Comparison of ENCODE assay signal across 24 mouse cellular contexts in the genomic region with DNA sequence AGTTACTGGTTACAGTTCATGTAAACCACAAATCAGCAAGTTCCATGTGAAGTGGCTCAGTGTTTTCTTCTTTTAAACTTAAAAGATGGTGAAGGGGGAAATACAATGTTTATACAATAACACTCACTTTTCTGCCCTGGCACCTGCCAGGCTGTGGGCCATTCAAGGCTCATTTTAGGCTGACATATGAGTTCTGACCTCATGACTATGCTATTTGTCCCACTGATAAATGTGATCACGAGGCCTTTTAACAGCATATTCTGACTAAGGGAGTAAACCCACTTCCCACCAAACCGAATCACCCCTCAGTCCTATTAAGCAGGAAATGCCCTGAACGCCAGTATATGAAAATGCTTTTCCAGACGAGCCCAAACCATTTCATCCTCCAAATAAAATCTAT. TPM values are rescaled to one million over a fixed set of nuclear protein-coding genes. Genes with fewer than 3 reads are reported as not detected.
DNase-seq lines count a peak whose midpoint lies in the region; ATAC-seq and TF ChIP-seq lines count a peak whose summit lies in the region.
"Had no signal": no experiment of that assay in that cellular context is flagged by ENCODE, and none has a peak within 500 bp of the region (broad histone marks: within the 10 kb centered on the region; RNA-seq: fewer than 3 reads in every experiment).

No protein-coding gene starts in this region.

- H3K4me2 ChIP-seq in forebrain, embryonic 12.5 days: no peak overlapping the region
- no peak overlapping the region for H3K4me2 ChIP-seq in forebrain, postnatal 0 days (ENCODE audit: low read depth)
- H3K4me2 ChIP-seq in hindbrain, embryonic 12.5 days (replicated peaks): no peak overlapping the region
- H3K4me2 ChIP-seq in hindbrain, embryonic 11.5 days (replicated peaks; ENCODE audit: low read depth, low read length): no peak overlapping the region
- H3K4me2 ChIP-seq in forebrain, embryonic 16.5 days (ENCODE audit: low read length): no peak overlapping the region
- H3K4me2 ChIP-seq: limb, embryonic 12.5 days; liver, embryonic 11.5 days had no signal

- no peaks in the 10 kb centered on the region for H3K9me3 ChIP-seq in forebrain, embryonic 12.5 days
- no peaks in the 10 kb centered on the region for H3K9me3 ChIP-seq in forebrain, postnatal 0 days (ENCODE audit: low read length)
- no peaks in the 10 kb centered on the region for H3K9me3 ChIP-seq in hindbrain, embryonic 12.5 days (replicated peaks)
- no peaks in the 10 kb centered on the region for H3K9me3 ChIP-seq in hindbrain, embryonic 11.5 days (ENCODE audit: control insufficient read depth, low read length)
- no peaks in the 10 kb centered on the region for H3K9me3 ChIP-seq in forebrain, embryonic 16.5 days (ENCODE audit: control insufficient read depth, low read length)
- H3K9me3 ChIP-seq: limb, embryonic 12.5 days; midbrain, embryonic 10.5 days had no signal

- 0 out of 2 replicates have a peak, but pooled peaks cover 4% of the 10 kb centered on the region for H3K36me3 ChIP-seq in forebrain, embryonic 12.5 days (replicated peaks)
- no peaks in the 10 kb centered on the region for H3K36me3 ChIP-seq in forebrain, postnatal 0 days (ENCODE audit: insufficient read depth)
- H3K36me3 ChIP-seq in hindbrain, embryonic 12.5 days: no peaks in the 10 kb centered on the region
- no peaks in the 10 kb centered on the region for H3K36me3 ChIP-seq in hindbrain, embryonic 11.5 days (ENCODE audit: control insufficient read depth, insufficient read depth, low read length)
- H3K36me3 ChIP-seq in forebrain, embryonic 16.5 days (ENCODE audit: control insufficient read depth, insufficient read depth): no peaks in the 10 kb centered on the region

- no peak overlapping the region for H3K9ac ChIP-seq in forebrain, embryonic 12.5 days
- H3K9ac ChIP-seq in forebrain, postnatal 0 days: no peak overlapping the region
- no peak overlapping the region for H3K9ac ChIP-seq in hindbrain, embryonic 12.5 days
- no peak overlapping the region for H3K9ac ChIP-seq in hindbrain, embryonic 11.5 days (ENCODE audit: low read depth, low read length)
- H3K9ac ChIP-seq in forebrain, embryonic 16.5 days (replicated peaks; ENCODE audit: low read depth, low read length): no peak overlapping the region
- H3K9ac ChIP-seq: limb, embryonic 12.5 days; liver, postnatal 0 days had no signal

- H3K27ac ChIP-seq in forebrain, embryonic 12.5 days: peak overlapping the region; percentile 36; the same call in 1 of the 2 replicates
- H3K27ac ChIP-seq in forebrain, postnatal 0 days (ENCODE audit: low read depth, low read length): no peak overlapping the region
- 0 out of 2 replicates have a peak overlapping the region, but pooled peaks have one; percentile 30 for H3K27ac ChIP-seq in hindbrain, embryonic 12.5 days
- no peak overlapping the region for H3K27ac ChIP-seq in hindbrain, embryonic 11.5 days (ENCODE audit: low read depth, low read length)
- no peak overlapping the region for H3K27ac ChIP-seq in forebrain, embryonic 16.5 days (ENCODE audit: low read length)
- H3K27ac ChIP-seq: kidney, postnatal 0 days; limb, embryonic 12.5 days; midbrain, embryonic 10.5 days; stomach, postnatal 0 days had no signal

- no peak overlapping the region for H3K4me3 ChIP-seq in forebrain, embryonic 12.5 days (replicated peaks)
- no peak overlapping the region for H3K4me3 ChIP-seq in forebrain, postnatal 0 days (ENCODE audit: low read depth, low read length)
- H3K4me3 ChIP-seq in hindbrain, embryonic 12.5 days: no peak overlapping the region
- H3K4me3 ChIP-seq in hindbrain, embryonic 11.5 days (ENCODE audit: low read depth, low read length): no peak overlapping the region
- no peak overlapping the region for H3K4me3 ChIP-seq in forebrain, embryonic 16.5 days (replicated peaks; ENCODE audit: low read length)
- H3K4me3 ChIP-seq: limb, embryonic 12.5 days; midbrain, embryonic 10.5 days; myocyte had no signal

- no peak for TF ChIP-seq CTCF in forebrain, postnatal 0 days (IDR thresholded peaks at IDR 0.05; ENCODE audit: low read depth)

- whole genome bisulfite sequencing in forebrain, embryonic 12.5 days: 60% methylated on average over 4 of the region's 4 CpGs
- 26% methylated on average over 4 of the region's 4 CpGs for WGBS in forebrain, postnatal 0 days
- WGBS in hindbrain, embryonic 12.5 days: 74% methylated on average over 4 of the region's 4 CpGs
- 83% methylated on average over 4 of the region's 4 CpGs for WGBS in hindbrain, embryonic 11.5 days
- 26% methylated on average over 4 of the region's 4 CpGs for whole genome bisulfite sequencing in forebrain, embryonic 16.5 days

- intact Hi-C loops in left cerebral cortex, postnatal 36 days (cut with DNase I): no loop called here

- peaks cover 38% of the 10 kb centered on the region for H3K4me1 ChIP-seq in forebrain, embryonic 12.5 days
- peaks cover 4% of the 10 kb centered on the region; the same call in 1 of the 2 replicates for H3K4me1 ChIP-seq in forebrain, postnatal 0 days (ENCODE audit: insufficient read depth)
- H3K4me1 ChIP-seq in hindbrain, embryonic 12.5 days: peaks cover 29% of the 10 kb centered on the region
- no peaks in the 10 kb centered on the region; the same call in 1 of the 2 replicates for H3K4me1 ChIP-seq in hindbrain, embryonic 11.5 days (replicated peaks; ENCODE audit: control insufficient read depth, insufficient read depth, low read length)
- peaks cover 22% of the 10 kb centered on the region for H3K4me1 ChIP-seq in forebrain, embryonic 16.5 days (replicated peaks; ENCODE audit: control insufficient read depth, insufficient read depth, low read length)

- ATAC-seq in forebrain, embryonic 12.5 days (ENCODE audit: low FRiP score): no peak
- ATAC-seq in forebrain, postnatal 0 days: no peak
- ATAC-seq in hindbrain, embryonic 12.5 days (ENCODE audit: low FRiP score): no peak
- ATAC-seq in hindbrain, embryonic 11.5 days (ENCODE audit: low FRiP score): no peak
- peak; percentile 12; the same call in 1 of the 2 replicates for ATAC-seq in forebrain, embryonic 16.5 days
- ATAC-seq: inflammation-experienced regulatory T-cells, adult 6 months; liver, postnatal 0 days; lung, postnatal 0 days; midbrain, embryonic 16.5 days had no signal

- no peak for DNase-seq in forebrain, postnatal 0 days
- DNase-seq in hindbrain, embryonic 11.5 days (ENCODE audit: low spot score): no peak
- peak; percentile 76 for DNase-seq in Muller cell, postnatal 12 days (ENCODE audit: inconsistent ontology term)
- no peak for DNase-seq in left cerebral cortex, postnatal 36 days (ENCODE audit: low spot score in 2 of 2)
- DNase-seq: adrenal gland, postnatal 36 days; cerebellum, adult 9-10 months; gastrocnemius, postnatal 10 days; kidney, adult 18-20 months; liver, postnatal 0 days; right cerebral cortex, postnatal 14 days; thymus, adult 2 months; thymus, postnatal 4 days had no signal

- no peaks in the 10 kb centered on the region for H3K27me3 ChIP-seq in forebrain, embryonic 12.5 days
- no peaks in the 10 kb centered on the region for H3K27me3 ChIP-seq in forebrain, postnatal 0 days (ENCODE audit: insufficient read depth, low read length)
- H3K27me3 ChIP-seq in hindbrain, embryonic 12.5 days: no peaks in the 10 kb centered on the region
- H3K27me3 ChIP-seq in hindbrain, embryonic 11.5 days (ENCODE audit: control insufficient read depth, insufficient read depth, low read length): no peaks in the 10 kb centered on the region
- H3K27me3 ChIP-seq in forebrain, embryonic 16.5 days (replicated peaks; ENCODE audit: control insufficient read depth, insufficient read depth, low read length): no peaks in the 10 kb centered on the region
- H3K27me3 ChIP-seq: limb, embryonic 12.5 days had no signal

RNA-seq across cellular contexts. Expression of gene Etv6, which starts 23.0 kb away (rescaled TPM):
- polyA plus RNA-seq in forebrain, embryonic 12.5 days (2016; fragmentation: Nextera tagmentation; extraction: Ambion mirVana): 15.0 and 16.1 TPM in 2 replicates
- 7.1 TPM in 2 replicates for total RNA-seq in forebrain, postnatal 0 days (2014; rRNA removed)
- 3.0 and 3.3 TPM in 2 replicates for polyA plus RNA-seq in forebrain, postnatal 0 days (2015; fragmentation: Nextera tagmentation; extraction: Ambion mirVana)
- 11.7 and 13.1 TPM in 2 replicates for polyA plus RNA-seq in hindbrain, embryonic 12.5 days (2016; fragmentation: Nextera tagmentation; extraction: Ambion mirVana)
- 13.0 and 13.2 TPM in 2 replicates for polyA plus RNA-seq in hindbrain, embryonic 11.5 days (2014; fragmentation: Nextera tagmentation; extraction: Ambion mirVana)
- polyA plus RNA-seq in forebrain, embryonic 16.5 days (2015; fragmentation: Nextera tagmentation; extraction: Ambion mirVana): 5.2 and 5.8 TPM in 2 replicates
- total RNA-seq in left cerebral cortex, postnatal 36 days (2021): 10 to 100 TPM; 14.1 to 18.1 TPM

Comparison
In these comparisons a context has a peak if more than half of its experiments do, and no peak if none do; other contexts are left out.
1. H3K27ac ChIP-seq: peak in forebrain, embryonic 12.5 days (single experiment) and hindbrain, embryonic 12.5 days (single experiment); none in forebrain, postnatal 0 days (single experiment), hindbrain, embryonic 11.5 days (single experiment) and forebrain, embryonic 16.5 days (single experiment).